Comparison of ENCODE assay signal across 12 mouse cellular contexts in the genomic region with DNA sequence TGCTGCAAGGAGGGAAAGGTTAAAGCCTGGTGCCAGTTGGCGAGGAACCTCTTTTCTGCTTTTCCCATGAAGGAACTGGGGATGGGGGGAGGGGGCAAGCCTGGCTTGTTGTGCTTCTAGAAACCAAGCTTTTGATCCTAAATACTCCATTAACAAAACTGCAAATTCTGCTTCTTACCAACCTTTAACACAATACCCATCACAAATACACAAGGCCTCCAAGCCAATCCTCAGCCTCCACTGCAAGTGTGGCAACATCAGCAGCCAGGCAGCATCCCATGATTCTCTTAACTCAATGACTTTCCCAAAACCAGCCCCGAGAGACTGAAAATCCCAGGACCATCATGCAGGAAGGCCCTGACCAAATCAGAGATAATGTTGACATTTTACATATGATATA. TPM values are rescaled to one million over a fixed set of nuclear protein-coding genes. Genes with fewer than 3 reads are reported as not detected.
"Had no signal": no experiment of that assay in that cellular context is flagged by ENCODE, and none has a peak within 500 bp of the region (broad histone marks: within the 10 kb centered on the region; RNA-seq: fewer than 3 reads in every experiment).

No protein-coding gene starts in this region.

RNA-seq across cellular contexts. Expression of gene Bcl2a1d, which starts 21.3 kb away (rescaled TPM):
- total RNA-seq: heart, postnatal 4 days; hindbrain, postnatal 0 days; layer of hippocampus, adult 18-20 months; layer of hippocampus, adult 2 months; layer of hippocampus, postnatal 36 days had no signal
- polyA plus RNA-seq: heart, embryonic 11.5 days; heart, embryonic 12.5 days; heart, postnatal 0 days; hindbrain, embryonic 11.5 days; hindbrain, embryonic 12.5 days; hindbrain, embryonic 13.5 days; kidney, embryonic 14.5 days had no signal
